Mouse (Mus musculus): ENCODE data around the gene Cul9. TPM values are rescaled to one million over a fixed set of nuclear protein-coding genes. Genes with fewer than 3 reads are reported as not detected.

The Cul9 gene
- polyA plus RNA-seq, 1 experiment from 2014 or later = 9.8 TPM

GRCm38 (mm10) chr17:46458439-46458838, 87.7 kb downstream of the Cul9 start:
- Histone ChIP-seq H3K4me2 (no peak overlapping the region), H3K4me3 (replicated peaks) (no peak overlapping the region), H3K9me3 (no peaks in the 10 kb centered on the region), H3K9ac (no peak overlapping the region), H3K27me3 (peaks cover 72% of the 10 kb centered on the region), H3K36me3 (replicated peaks) (peaks cover 28% of the 10 kb centered on the region; the same call in 1 of the 2 replicates), H3K4me1 (peaks cover 45% of the 10 kb centered on the region), H3K27ac (no peak overlapping the region)
- WGBS = 52% methylated on average over 3 of the region's 3 CpGs
- no peak for ATAC-seq (ENCODE audit: low FRiP score)

GRCm38 (mm10) chr17:46457791-46458190, 88.4 kb downstream of the Cul9 start:
- 17% methylated on average over 10 of the region's 10 CpGs for WGBS

GRCm38 (mm10) chr17:46455110-46455691, 91.0 kb downstream of the Cul9 start:
- H3K9me3 ChIP-seq = no peaks in the 10 kb centered on the region
- peak overlapping the region; percentile 55 for H3K9ac ChIP-seq
- WGBS = 2% methylated on average over 33 of the region's 33 CpGs
- peaks cover 18% of the 10 kb centered on the region; the same call in 1 of the 2 replicates for H3K36me3 ChIP-seq (replicated peaks)
- ATAC-seq (ENCODE audit: low FRiP score) = peak; percentile 50
- H3K27ac ChIP-seq = no peak overlapping the region
- H3K4me1 ChIP-seq = peaks cover 36% of the 10 kb centered on the region
- H3K4me3 ChIP-seq (replicated peaks) = peak overlapping the region; percentile 36
- H3K4me2 ChIP-seq = peak overlapping the region; percentile 72
- peaks cover 67% of the 10 kb centered on the region for H3K27me3 ChIP-seq

More at GRCm38 (mm10) chr17:46457791-46458190, 88.4 kb downstream of the Cul9 start:
- no peak for ATAC-seq (ENCODE audit: low FRiP score)
- no peak overlapping the region for H3K4me3 ChIP-seq (replicated peaks)
- peaks cover 47% of the 10 kb centered on the region for H3K4me1 ChIP-seq
- H3K4me2 ChIP-seq = no peak overlapping the region
- peaks cover 78% of the 10 kb centered on the region for H3K27me3 ChIP-seq
- H3K27ac ChIP-seq = no peak overlapping the region
- H3K36me3 ChIP-seq (replicated peaks) = peaks cover 28% of the 10 kb centered on the region; the same call in 1 of the 2 replicates
- no peak overlapping the region for H3K9ac ChIP-seq
- no peaks in the 10 kb centered on the region for H3K9me3 ChIP-seq

- Histone ChIP-seq H3K27me3 (peaks cover 61% of the 10 kb centered on the region), H3K9ac (peak overlapping the region; percentile 55), H3K4me2 (peak overlapping the region; percentile 72), H3K27ac (peak overlapping the region; percentile 65; the same call in 1 of the 2 replicates), H3K36me3 (replicated peaks) (0 out of 2 replicates have a peak, but pooled peaks cover 14% of the 10 kb centered on the region), H3K4me1 (peaks cover 36% of the 10 kb centered on the region), H3K9me3 (no peaks in the 10 kb centered on the region), H3K4me3 (replicated peaks) (peak overlapping the region; percentile 36)
- peak; percentile 31 for ATAC-seq (ENCODE audit: low FRiP score)
- 2% methylated on average over 9 of the region's 9 CpGs for WGBS
Observed at GRCm38 (mm10) chr17:46454539-46454938, 91.6 kb downstream of the Cul9 start.

GRCm38 (mm10) chr17:46453970-46454411, 92.2 kb downstream of the Cul9 start:
- ATAC-seq (ENCODE audit: low FRiP score) = peak; percentile 57
- H3K27ac ChIP-seq = peak overlapping the region; percentile 65; the same call in 1 of the 2 replicates
- H3K27me3 ChIP-seq = peaks cover 55% of the 10 kb centered on the region
- H3K9me3 ChIP-seq = no peaks in the 10 kb centered on the region
- H3K4me2 ChIP-seq = peak overlapping the region; percentile 72
- WGBS = 2% methylated on average over 26 of the region's 26 CpGs
- peak overlapping the region; percentile 52; the same call in 1 of the 2 replicates for H3K9ac ChIP-seq
- 0 out of 2 replicates have a peak, but pooled peaks cover 9% of the 10 kb centered on the region for H3K36me3 ChIP-seq (replicated peaks)
- peaks cover 36% of the 10 kb centered on the region for H3K4me1 ChIP-seq
- H3K4me3 ChIP-seq (replicated peaks) = peak overlapping the region; percentile 36

- H3K27ac ChIP-seq = 0 out of 2 replicates have a peak overlapping the region, but pooled peaks have one; percentile 65
- peaks cover 51% of the 10 kb centered on the region for H3K27me3 ChIP-seq
- no peak overlapping the region for H3K9ac ChIP-seq
- WGBS = 6% methylated on average over 13 of the region's 13 CpGs
- H3K4me1 ChIP-seq = peaks cover 36% of the 10 kb centered on the region
- H3K4me3 ChIP-seq (replicated peaks) = 0 out of 2 replicates have a peak overlapping the region, but pooled peaks have one; percentile 36
- 0 out of 2 replicates have a peak, but pooled peaks cover 4% of the 10 kb centered on the region for H3K36me3 ChIP-seq (replicated peaks)
- H3K4me2 ChIP-seq = peak overlapping the region; percentile 72
- 0 out of 2 replicates have a peak, but pooled peaks have one; percentile 3 for ATAC-seq (ENCODE audit: low FRiP score)
- H3K9me3 ChIP-seq = no peaks in the 10 kb centered on the region
Observed at GRCm38 (mm10) chr17:46453302-46453948, 92.8 kb downstream of the Cul9 start.

GRCm38 (mm10) chr17:46452683-46453082, 93.5 kb downstream of the Cul9 start:
- no peak for ATAC-seq (ENCODE audit: low FRiP score)
- H3K4me1 ChIP-seq = peaks cover 36% of the 10 kb centered on the region
- H3K4me2 ChIP-seq = no peak overlapping the region
- H3K9me3 ChIP-seq = no peaks in the 10 kb centered on the region
- peaks cover 44% of the 10 kb centered on the region for H3K27me3 ChIP-seq
- no peak overlapping the region for H3K9ac ChIP-seq
- no peak overlapping the region for H3K4me3 ChIP-seq (replicated peaks)
- no peaks in the 10 kb centered on the region for H3K36me3 ChIP-seq (replicated peaks)
- H3K27ac ChIP-seq = no peak overlapping the region
- 31% methylated on average over 5 of the region's 5 CpGs for WGBS

Small RNA genes within 50 kb of the gene (microRNA-seq; reads per million reads assigned to microRNA genes)
- not detected for gene Mir6976

Other genes with a start within 250 kb of the Cul9 start
- gene Dlk2, start 249.0 kb downstream of the Cul9 start, polyA plus RNA-seq (2016; fragmentation: Nextera tagmentation; extraction: Ambion mirVana) = 1.5 and 2.0 TPM in 2 replicates
- 7.6 and 8.7 TPM in 2 replicates for gene Abcc10, start 218.0 kb downstream of the Cul9 start, polyA plus RNA-seq (2016; fragmentation: Nextera tagmentation; extraction: Ambion mirVana)
- 15.7 and 17.2 TPM in 2 replicates for gene Zfp318, start 162.7 kb downstream of the Cul9 start, polyA plus RNA-seq (2016; fragmentation: Nextera tagmentation; extraction: Ambion mirVana)
- 0.79 and 0.91 TPM in 2 replicates for gene Crip3, start 117.5 kb downstream of the Cul9 start, polyA plus RNA-seq (2016; fragmentation: Nextera tagmentation; extraction: Ambion mirVana)
- gene Slc22a7, start 107.9 kb downstream of the Cul9 start, polyA plus RNA-seq (2016; fragmentation: Nextera tagmentation; extraction: Ambion mirVana) = 0.14 TPM in 1 of 2 replicates, not detected in the other
- 4.0 and 5.0 TPM in 2 replicates for gene Ttbk1, start 58.7 kb downstream of the Cul9 start, polyA plus RNA-seq (2016; fragmentation: Nextera tagmentation; extraction: Ambion mirVana)
- 68.3 and 71.7 TPM in 2 replicates for gene Dnph1, start 49.7 kb downstream of the Cul9 start, polyA plus RNA-seq (2016; fragmentation: Nextera tagmentation; extraction: Ambion mirVana)
- 5.0 TPM in 2 replicates for gene Srf, start 9.8 kb upstream of the Cul9 start, polyA plus RNA-seq (2016; fragmentation: Nextera tagmentation; extraction: Ambion mirVana)
- 55.3 and 56.4 TPM in 2 replicates for gene Ptk7, start 83.1 kb upstream of the Cul9 start, polyA plus RNA-seq (2016; fragmentation: Nextera tagmentation; extraction: Ambion mirVana)
- gene Klc4, start 99.6 kb upstream of the Cul9 start, polyA plus RNA-seq (2016; fragmentation: Nextera tagmentation; extraction: Ambion mirVana) = 39.0 and 42.5 TPM in 2 replicates
- gene Mrpl2, start 99.8 kb upstream of the Cul9 start, polyA plus RNA-seq (2016; fragmentation: Nextera tagmentation; extraction: Ambion mirVana) = 76.6 and 102 TPM in 2 replicates
- 46.5 and 47.8 TPM in 2 replicates for gene Cul7, start 103.9 kb upstream of the Cul9 start, polyA plus RNA-seq (2016; fragmentation: Nextera tagmentation; extraction: Ambion mirVana)
- gene Rrp36, start 128.0 kb upstream of the Cul9 start, polyA plus RNA-seq (2016; fragmentation: Nextera tagmentation; extraction: Ambion mirVana) = 54.4 and 57.6 TPM in 2 replicates
- 156 and 158 TPM in 2 replicates for gene Mea1, start 132.4 kb upstream of the Cul9 start, polyA plus RNA-seq (2016; fragmentation: Nextera tagmentation; extraction: Ambion mirVana)
- 131 and 137 TPM in 2 replicates for gene Klhdc3, start 134.5 kb upstream of the Cul9 start, polyA plus RNA-seq (2016; fragmentation: Nextera tagmentation; extraction: Ambion mirVana)
- gene Ppp2r5d, start 158.7 kb upstream of the Cul9 start, polyA plus RNA-seq (2016; fragmentation: Nextera tagmentation; extraction: Ambion mirVana) = 111 and 124 TPM in 2 replicates
- gene Pex6, start 165.1 kb upstream of the Cul9 start, polyA plus RNA-seq (2016; fragmentation: Nextera tagmentation; extraction: Ambion mirVana) = 28.7 and 29.3 TPM in 2 replicates
- gene Gnmt, start 182.8 kb upstream of the Cul9 start, polyA plus RNA-seq (2016; fragmentation: Nextera tagmentation; extraction: Ambion mirVana) = 0.54 and 0.91 TPM in 2 replicates
- gene Cnpy3, start 205.8 kb upstream of the Cul9 start, polyA plus RNA-seq (2016; fragmentation: Nextera tagmentation; extraction: Ambion mirVana) = 56.6 and 57.3 TPM in 2 replicates
- gene Ptcra, start 217.3 kb upstream of the Cul9 start, polyA plus RNA-seq (2016; fragmentation: Nextera tagmentation; extraction: Ambion mirVana) = 0.24 and 0.36 TPM in 2 replicates
- gene 2310039H08Rik, start 226.2 kb upstream of the Cul9 start, polyA plus RNA-seq (2016; fragmentation: Nextera tagmentation; extraction: Ambion mirVana) = 57.2 and 61.2 TPM in 2 replicates
- gene Rpl7l1, start 236.3 kb upstream of the Cul9 start, polyA plus RNA-seq (2016; fragmentation: Nextera tagmentation; extraction: Ambion mirVana) = 154 and 178 TPM in 2 replicates

Measured in forebrain, embryonic 12.5 days (tissue).